Mouse (Mus musculus): Measurements from ENCODE around the gene Osgin1. TPM values are rescaled to one million over a fixed set of nuclear protein-coding genes. Genes with fewer than 3 reads are reported as not detected.

Gene Osgin1
- polyA plus RNA-seq, 1 experiment from 2014 or later, result 0.14 TPM

Other genes starting within 250 kb of the Osgin1 start
- 402 and 404 TPM in 2 replicates for gene Hsbp1, start 89.6 kb upstream of the Osgin1 start, polyA plus RNA-seq (2016; fragmentation: Nextera tagmentation; extraction: Ambion mirVana)
- gene Mlycd, start 39.2 kb upstream of the Osgin1 start, polyA plus RNA-seq (2016; fragmentation: Nextera tagmentation; extraction: Ambion mirVana), result 15.2 and 16.7 TPM in 2 replicates
- 18.3 and 23.7 TPM in 2 replicates for gene Necab2, start 12.6 kb downstream of the Osgin1 start, polyA plus RNA-seq (2016; fragmentation: Nextera tagmentation; extraction: Ambion mirVana)
- gene Slc38a8, start 67.6 kb downstream of the Osgin1 start, polyA plus RNA-seq (2016; fragmentation: Nextera tagmentation; extraction: Ambion mirVana), result 0.08 and 0.12 TPM in 2 replicates
- gene Mbtps1, start 124.6 kb downstream of the Osgin1 start, polyA plus RNA-seq (2016; fragmentation: Nextera tagmentation; extraction: Ambion mirVana), result 103 and 110 TPM in 2 replicates
- gene Hsdl1, start 141.1 kb downstream of the Osgin1 start, polyA plus RNA-seq (2016; fragmentation: Nextera tagmentation; extraction: Ambion mirVana), result 85.3 and 91.1 TPM in 2 replicates
- gene Dnaaf1, start 141.1 kb downstream of the Osgin1 start, polyA plus RNA-seq (2016; fragmentation: Nextera tagmentation; extraction: Ambion mirVana), result 0.61 TPM in 2 replicates
- gene Taf1c, start 171.1 kb downstream of the Osgin1 start, polyA plus RNA-seq (2016; fragmentation: Nextera tagmentation; extraction: Ambion mirVana), result 13.2 and 14.9 TPM in 2 replicates
- gene Adad2, start 178.6 kb downstream of the Osgin1 start, polyA plus RNA-seq (2016; fragmentation: Nextera tagmentation; extraction: Ambion mirVana), result 0.18 TPM in 1 of 2 replicates, not detected in the other
- 0.22 TPM in 1 of 2 replicates, not detected in the other for gene Kcng4, start 201.6 kb downstream of the Osgin1 start, polyA plus RNA-seq (2016; fragmentation: Nextera tagmentation; extraction: Ambion mirVana)
- gene Wfdc1, start 232.2 kb downstream of the Osgin1 start, polyA plus RNA-seq (2016; fragmentation: Nextera tagmentation; extraction: Ambion mirVana), result 1.8 and 2.5 TPM in 2 replicates

Measured in hindbrain, embryonic 12.5 days (tissue).